Mouse (Mus musculus) limb, embryonic 10.5 days (tissue): ENCODE results near the gene Gabrp. TPM values are rescaled to one million over a fixed set of nuclear protein-coding genes. Genes with fewer than 3 reads are reported as not detected.

Experiments used
- polyA plus RNA-seq: library from polyadenylated mRNA; unstranded; fragments of >200 nt; fragmentation: Nextera tagmentation; extraction: Ambion mirVana; gene quantifications from 2 replicates; pipeline ENCODE4 v1.2.1, GENCODE M21; 2016

The Gabrp gene
- polyA plus RNA-seq, 1 experiment from 2014 or later, result 3.0 TPM

Other genes with a start within 250 kb of the Gabrp start
- 7.8 and 8.6 TPM in 2 replicates for gene Ranbp17, start 65.2 kb downstream of the Gabrp start, polyA plus RNA-seq
- gene D130052B06Rik, start 20.3 kb upstream of the Gabrp start, polyA plus RNA-seq, result not detected in 2 replicates